10 mouse cellular contexts compared by ENCODE assay signal in the genomic region with DNA sequence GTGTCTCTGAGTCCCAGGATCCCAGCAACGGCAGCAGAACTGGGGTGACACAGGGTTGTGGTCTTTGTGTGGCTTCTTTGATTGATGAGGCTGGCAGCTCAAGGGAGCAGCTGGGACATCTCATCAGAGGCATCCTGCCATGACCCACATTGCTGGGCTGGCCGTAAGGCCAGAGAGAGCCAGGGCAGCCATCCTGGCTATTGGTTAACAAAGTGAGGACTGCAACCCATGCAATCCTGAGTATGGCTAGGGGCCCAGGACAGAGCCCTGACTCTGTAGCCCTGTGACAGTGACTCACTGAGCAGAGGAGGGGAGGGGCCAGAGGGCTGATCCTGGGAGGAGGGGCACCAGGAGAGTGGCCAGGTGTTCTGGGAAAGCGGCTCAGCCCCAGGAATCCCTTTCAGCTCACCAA. TPM values are rescaled to one million over a fixed set of nuclear protein-coding genes. Genes with fewer than 3 reads are reported as not detected.
DNase-seq lines count a peak whose midpoint lies in the region; ATAC-seq lines count a peak whose summit lies in the region.
"Had no signal": no experiment of that assay in that cellular context is flagged by ENCODE, and none has a peak within 500 bp of the region (broad histone marks: within the 10 kb centered on the region; RNA-seq: fewer than 3 reads in every experiment).

No protein-coding gene starts in this region.

- 0 out of 2 replicates have a peak overlapping the region, but pooled peaks have one; percentile 4 for H3K27ac ChIP-seq in forebrain, embryonic 10.5 days
- no peak overlapping the region for H3K27ac ChIP-seq in forebrain, embryonic 15.5 days (replicated peaks)
- no peak overlapping the region for H3K27ac ChIP-seq in kidney, embryonic 14.5 days (ENCODE audit: low read depth, low read length)
- H3K27ac ChIP-seq in forebrain, embryonic 14.5 days (ENCODE audit: low read depth, low read length) = no peak overlapping the region

- WGBS in forebrain, embryonic 10.5 days = 52% methylated on average over 3 of the region's 3 CpGs
- WGBS in forebrain, embryonic 15.5 days = 54% methylated on average over 3 of the region's 3 CpGs
- 6% methylated on average over 3 of the region's 3 CpGs for WGBS in kidney, embryonic 14.5 days
- WGBS in forebrain, embryonic 14.5 days = 50% methylated on average over 3 of the region's 3 CpGs

- H3K4me2 ChIP-seq in forebrain, embryonic 15.5 days (replicated peaks) = no peak overlapping the region
- no peak overlapping the region for H3K4me2 ChIP-seq in kidney, embryonic 14.5 days (replicated peaks; ENCODE audit: low read depth, low read length)
- H3K4me2 ChIP-seq in forebrain, embryonic 14.5 days (ENCODE audit: low read length) = no peak overlapping the region

- H3K9me3 ChIP-seq in forebrain, embryonic 10.5 days = peaks cover 4% of the 10 kb centered on the region; the same call in 1 of the 2 replicates
- H3K9me3 ChIP-seq in forebrain, embryonic 15.5 days = no peaks in the 10 kb centered on the region
- no peaks in the 10 kb centered on the region for H3K9me3 ChIP-seq in kidney, embryonic 14.5 days (ENCODE audit: control insufficient read depth, low read length)
- no peaks in the 10 kb centered on the region for H3K9me3 ChIP-seq in forebrain, embryonic 14.5 days (replicated peaks; ENCODE audit: control insufficient read depth, low read length)

- ATAC-seq in forebrain, embryonic 15.5 days (replicated peaks) = no peak
- ATAC-seq in kidney, embryonic 14.5 days (ENCODE audit: low FRiP score, low TSS enrichment) = peak; percentile 83
- ATAC-seq in forebrain, embryonic 14.5 days = no peak
- ATAC-seq in erythroblast, adult 5-6 weeks (replicated peaks; ENCODE audit: low FRiP score, poor library complexity, severe bottlenecking) = no peak

- H3K4me3 ChIP-seq in forebrain, embryonic 10.5 days = no peak overlapping the region
- H3K4me3 ChIP-seq in forebrain, embryonic 15.5 days = no peak overlapping the region
- H3K4me3 ChIP-seq in kidney, embryonic 14.5 days (ENCODE audit: low read length) = no peak overlapping the region
- no peak overlapping the region for H3K4me3 ChIP-seq in forebrain, embryonic 14.5 days (ENCODE audit: low read depth, low read length)

- H3K27me3 ChIP-seq in forebrain, embryonic 10.5 days (ENCODE audit: poor library complexity, severe bottlenecking) = peaks cover 55% of the 10 kb centered on the region
- peaks cover 4% of the 10 kb centered on the region; the same call in 1 of the 2 replicates for H3K27me3 ChIP-seq in forebrain, embryonic 15.5 days
- H3K27me3 ChIP-seq in kidney, embryonic 14.5 days (ENCODE audit: control insufficient read depth, insufficient read depth, low read length) = no peaks in the 10 kb centered on the region
- no peaks in the 10 kb centered on the region for H3K27me3 ChIP-seq in forebrain, embryonic 14.5 days (replicated peaks; ENCODE audit: control insufficient read depth, insufficient read depth, low read length)

- DNase-seq in forebrain, embryonic 10.5 days (ENCODE audit: extremely low spot score, low spot score) = no peak
- DNase-seq in embryo, embryonic 11 days = peak; percentile 41
- peak; percentile 39 for DNase-seq in lung, postnatal 36 days
- no peak for DNase-seq in ovary, postnatal 36 days (ENCODE audit: low spot score)
- no peak for DNase-seq in forebrain, embryonic 14.5 days (ENCODE audit: low spot score)

- no peaks in the 10 kb centered on the region for H3K36me3 ChIP-seq in forebrain, embryonic 10.5 days (replicated peaks)
- H3K36me3 ChIP-seq in forebrain, embryonic 15.5 days = no peaks in the 10 kb centered on the region
- H3K36me3 ChIP-seq in kidney, embryonic 14.5 days (ENCODE audit: control insufficient read depth, insufficient read depth, low read length) = no peaks in the 10 kb centered on the region
- no peaks in the 10 kb centered on the region for H3K36me3 ChIP-seq in forebrain, embryonic 14.5 days (ENCODE audit: control insufficient read depth, insufficient read depth, low read length)

- no peak overlapping the region for H3K9ac ChIP-seq in forebrain, embryonic 15.5 days (replicated peaks)
- H3K9ac ChIP-seq in kidney, embryonic 14.5 days (ENCODE audit: low read depth, low read length) = no peak overlapping the region
- no peak overlapping the region for H3K9ac ChIP-seq in forebrain, embryonic 14.5 days (ENCODE audit: low read length)

- H3K4me1 ChIP-seq in forebrain, embryonic 10.5 days = peaks cover 37% of the 10 kb centered on the region
- H3K4me1 ChIP-seq in forebrain, embryonic 15.5 days = peaks cover 2% of the 10 kb centered on the region; the same call in 1 of the 2 replicates
- H3K4me1 ChIP-seq in kidney, embryonic 14.5 days (ENCODE audit: control insufficient read depth, insufficient read depth, low read length) = peaks cover 4% of the 10 kb centered on the region
- no peaks in the 10 kb centered on the region; the same call in 1 of the 2 replicates for H3K4me1 ChIP-seq in forebrain, embryonic 14.5 days (ENCODE audit: control insufficient read depth, insufficient read depth, low read length)

RNA-seq across cellular contexts. Expression of a gene that starts 3.2 kb away (rescaled TPM):
- 0.07 and 0.16 TPM in 2 replicates for polyA plus RNA-seq in forebrain, embryonic 10.5 days (2016; fragmentation: Nextera tagmentation; extraction: Ambion mirVana)
- 1.5 and 1.6 TPM in 2 replicates for polyA plus RNA-seq in forebrain, embryonic 15.5 days (2015; fragmentation: Nextera tagmentation; extraction: Ambion mirVana)
- polyA plus RNA-seq in kidney, embryonic 14.5 days (2014; fragmentation: Nextera tagmentation; extraction: Ambion mirVana) = 0.29 and 0.61 TPM in 2 replicates
- polyA plus RNA-seq in forebrain, embryonic 14.5 days (2014; fragmentation: Nextera tagmentation; extraction: Ambion mirVana) = 1.0 and 1.2 TPM in 2 replicates
- not detected in 2 replicates for total RNA-seq in erythroblast, adult 5-6 weeks (2015; ENCODE audit: low replicate concordance)
- not detected in 2 replicates for total RNA-seq in erythroblast, adult 5-6 weeks (2017; ENCODE audit: low replicate concordance)
- total RNA-seq: CH12.LX; common myeloid progenitor, adult 5-6 weeks had no signal

RNA-seq across cellular contexts. Expression of a gene that starts 24.9 kb away (rescaled TPM):
- polyA plus RNA-seq in forebrain, embryonic 10.5 days (2016; fragmentation: Nextera tagmentation; extraction: Ambion mirVana) = 16.7 and 18.7 TPM in 2 replicates
- polyA plus RNA-seq in forebrain, embryonic 15.5 days (2015; fragmentation: Nextera tagmentation; extraction: Ambion mirVana) = 114 and 126 TPM in 2 replicates
- 0.14 TPM in 2 replicates for polyA plus RNA-seq in kidney, embryonic 14.5 days (2014; fragmentation: Nextera tagmentation; extraction: Ambion mirVana)
- 202 and 210 TPM in 2 replicates for polyA plus RNA-seq in forebrain, embryonic 14.5 days (2014; fragmentation: Nextera tagmentation; extraction: Ambion mirVana)
- total RNA-seq in erythroblast, adult 5-6 weeks (2015; ENCODE audit: low replicate concordance) = not detected in 2 replicates
- not detected in 2 replicates for total RNA-seq in erythroblast, adult 5-6 weeks (2017; ENCODE audit: low replicate concordance)
- total RNA-seq: CH12.LX; common myeloid progenitor, adult 5-6 weeks had no signal

RNA-seq across cellular contexts. Expression of a gene that starts 38.5 kb away (rescaled TPM):
- 0.09 TPM in 1 of 2 replicates, not detected in the other for polyA plus RNA-seq in forebrain, embryonic 10.5 days (2016; fragmentation: Nextera tagmentation; extraction: Ambion mirVana)
- polyA plus RNA-seq in forebrain, embryonic 15.5 days (2015; fragmentation: Nextera tagmentation; extraction: Ambion mirVana) = 0.27 and 0.59 TPM in 2 replicates
- polyA plus RNA-seq in kidney, embryonic 14.5 days (2014; fragmentation: Nextera tagmentation; extraction: Ambion mirVana) = 0.16 and 0.80 TPM in 2 replicates
- 0.07 and 0.10 TPM in 2 replicates for polyA plus RNA-seq in forebrain, embryonic 14.5 days (2014; fragmentation: Nextera tagmentation; extraction: Ambion mirVana)
- total RNA-seq in erythroblast, adult 5-6 weeks (2015; ENCODE audit: low replicate concordance) = 0.38 and 0.63 TPM in 2 replicates
- not detected in 2 replicates for total RNA-seq in erythroblast, adult 5-6 weeks (2017; ENCODE audit: low replicate concordance)
- total RNA-seq: CH12.LX had no signal

RNA-seq across cellular contexts. Expression of a gene that starts 52.8 kb away (rescaled TPM):
- polyA plus RNA-seq in forebrain, embryonic 10.5 days (2016; fragmentation: Nextera tagmentation; extraction: Ambion mirVana) = 3.6 and 4.3 TPM in 2 replicates
- polyA plus RNA-seq in forebrain, embryonic 15.5 days (2015; fragmentation: Nextera tagmentation; extraction: Ambion mirVana) = 25.7 and 27.4 TPM in 2 replicates
- 2.0 and 2.2 TPM in 2 replicates for polyA plus RNA-seq in kidney, embryonic 14.5 days (2014; fragmentation: Nextera tagmentation; extraction: Ambion mirVana)
- 14.0 and 16.4 TPM in 2 replicates for polyA plus RNA-seq in forebrain, embryonic 14.5 days (2014; fragmentation: Nextera tagmentation; extraction: Ambion mirVana)
- 1.3 TPM in 2 replicates for total RNA-seq in erythroblast, adult 5-6 weeks (2015; ENCODE audit: low replicate concordance)
- total RNA-seq in erythroblast, adult 5-6 weeks (2017; ENCODE audit: low replicate concordance) = 1.6 and 2.2 TPM in 2 replicates

Comparison
In these comparisons a context has a peak if more than half of its experiments do, and no peak if none do; other contexts are left out.
1. DNase-seq: peak in embryo, embryonic 11 days (single experiment) and lung, postnatal 36 days (single experiment); none in forebrain, embryonic 10.5 days (single experiment), ovary, postnatal 36 days (single experiment) and forebrain, embryonic 14.5 days (single experiment).
2. RNA of a gene that starts 24.9 kb away (polyA plus RNA-seq): 202 to 210 TPM in forebrain, embryonic 14.5 days, 114 to 126 TPM in forebrain, embryonic 15.5 days and 16.7 to 18.7 TPM in forebrain, embryonic 10.5 days; 0.14 TPM in kidney, embryonic 14.5 days; every median in the first group is over 10 times any median in the second.